Mouse (Mus musculus) olfactory bulb, adult 2 months (tissue): ENCODE measurements around the gene Actg2.

Experiments
- CTCF ChIP-seq: fragments of 200-500 bp; IDR thresholded peaks from 2 replicates; pipeline ENCODE4 v1.5.1; 2012; ENCODE audit warnings: low read depth, mild to moderate bottlenecking, low read length, moderate library complexity; ENCODE audit not compliant: insufficient read depth
- POLR2A ChIP-seq: fragments of 200-500 bp; IDR thresholded peaks from 2 replicates; pipeline ENCODE4 v1.6.1; 2012; ENCODE audit warnings: mild to moderate bottlenecking, low read depth, low read length, moderate library complexity; ENCODE audit not compliant: insufficient read depth

- TF ChIP-seq POLR2A (no peak), CTCF (no peak)
Measured at GRCm38 (mm10) chr6:83575609-83576008, 39.5 kb upstream of the Actg2 start.
